In genomic region chr1:133267094-133267493, GRCm38 (mm10) we compare ENCODE assay signal across 26 mouse cellular contexts. TPM values are rescaled to one million over a fixed set of nuclear protein-coding genes. Genes with fewer than 3 reads are reported as not detected.
DNase-seq lines count a peak whose midpoint lies in the region; ATAC-seq lines count a peak whose summit lies in the region.
"Had no signal": no experiment of that assay in that cellular context is flagged by ENCODE, and none has a peak within 500 bp of the region (broad histone marks: within the 10 kb centered on the region; RNA-seq: fewer than 3 reads in every experiment).

No protein-coding gene starts in this region.

- H3K4me2 ChIP-seq in hindbrain, embryonic 11.5 days (replicated peaks; ENCODE audit: low read depth, low read length) = no peak overlapping the region
- no peak overlapping the region for H3K4me2 ChIP-seq in hindbrain, embryonic 16.5 days (ENCODE audit: low read length)
- H3K4me2 ChIP-seq in midbrain, embryonic 15.5 days = no peak overlapping the region
- H3K4me2 ChIP-seq in hindbrain, embryonic 12.5 days (replicated peaks) = no peak overlapping the region
- no peak overlapping the region for H3K4me2 ChIP-seq in hindbrain, embryonic 13.5 days
- H3K4me2 ChIP-seq: heart, embryonic 11.5 days; hindbrain, embryonic 15.5 days had no signal

- ATAC-seq in hindbrain, embryonic 11.5 days (ENCODE audit: low FRiP score) = no peak
- no peak for ATAC-seq in hindbrain, embryonic 16.5 days
- no peak for ATAC-seq in midbrain, embryonic 15.5 days (replicated peaks)
- ATAC-seq in hindbrain, embryonic 12.5 days (ENCODE audit: low FRiP score) = no peak
- no peak for ATAC-seq in hindbrain, embryonic 13.5 days (ENCODE audit: low FRiP score)
- ATAC-seq: intestine, embryonic 16.5 days had no signal

- H3K9ac ChIP-seq in hindbrain, embryonic 11.5 days (ENCODE audit: low read depth, low read length) = peak overlapping the region; percentile 45; the same call in 1 of the 2 replicates
- H3K9ac ChIP-seq in hindbrain, embryonic 16.5 days (ENCODE audit: low read depth, low read length) = no peak overlapping the region
- no peak overlapping the region for H3K9ac ChIP-seq in midbrain, embryonic 15.5 days
- no peak overlapping the region for H3K9ac ChIP-seq in hindbrain, embryonic 12.5 days
- no peak overlapping the region; the same call in 1 of the 2 replicates for H3K9ac ChIP-seq in hindbrain, embryonic 13.5 days
- H3K9ac ChIP-seq: hindbrain, embryonic 15.5 days had no signal

- no peak overlapping the region for H3K4me3 ChIP-seq in hindbrain, embryonic 11.5 days (ENCODE audit: low read depth, low read length)
- no peak overlapping the region for H3K4me3 ChIP-seq in hindbrain, embryonic 16.5 days (ENCODE audit: low read length)
- no peak overlapping the region for H3K4me3 ChIP-seq in midbrain, embryonic 10.5 days
- H3K4me3 ChIP-seq in midbrain, embryonic 15.5 days = no peak overlapping the region
- H3K4me3 ChIP-seq in hindbrain, embryonic 12.5 days = no peak overlapping the region
- H3K4me3 ChIP-seq in hindbrain, embryonic 13.5 days = no peak overlapping the region
- H3K4me3 ChIP-seq: embryonic facial prominence, embryonic 10.5 days; hindbrain, embryonic 15.5 days; limb, embryonic 10.5 days had no signal

- H3K36me3 ChIP-seq in hindbrain, embryonic 11.5 days (ENCODE audit: control insufficient read depth, insufficient read depth, low read length) = no peaks in the 10 kb centered on the region
- peaks cover 13% of the 10 kb centered on the region for H3K36me3 ChIP-seq in hindbrain, embryonic 16.5 days (ENCODE audit: control insufficient read depth, insufficient read depth, low read length)
- H3K36me3 ChIP-seq in midbrain, embryonic 10.5 days = peaks cover 80% of the 10 kb centered on the region
- H3K36me3 ChIP-seq in midbrain, embryonic 15.5 days (replicated peaks) = peaks cover 7% of the 10 kb centered on the region; the same call in 1 of the 2 replicates
- H3K36me3 ChIP-seq in hindbrain, embryonic 12.5 days = peaks cover 66% of the 10 kb centered on the region
- peaks cover 80% of the 10 kb centered on the region for H3K36me3 ChIP-seq in hindbrain, embryonic 13.5 days
- H3K36me3 ChIP-seq: limb, embryonic 10.5 days had no signal

- H3K9me3 ChIP-seq in hindbrain, embryonic 11.5 days (ENCODE audit: control insufficient read depth, low read length) = no peaks in the 10 kb centered on the region
- no peaks in the 10 kb centered on the region for H3K9me3 ChIP-seq in hindbrain, embryonic 16.5 days (ENCODE audit: control insufficient read depth, low read length)
- H3K9me3 ChIP-seq in midbrain, embryonic 10.5 days (replicated peaks) = no peaks in the 10 kb centered on the region
- no peaks in the 10 kb centered on the region for H3K9me3 ChIP-seq in midbrain, embryonic 15.5 days
- H3K9me3 ChIP-seq in hindbrain, embryonic 12.5 days (replicated peaks) = no peaks in the 10 kb centered on the region
- H3K9me3 ChIP-seq in hindbrain, embryonic 13.5 days = no peaks in the 10 kb centered on the region
- H3K9me3 ChIP-seq: embryonic facial prominence, embryonic 10.5 days; hindbrain, embryonic 15.5 days; limb, embryonic 10.5 days had no signal

- peaks cover 7% of the 10 kb centered on the region for H3K4me1 ChIP-seq in hindbrain, embryonic 11.5 days (replicated peaks; ENCODE audit: control insufficient read depth, insufficient read depth, low read length)
- H3K4me1 ChIP-seq in hindbrain, embryonic 16.5 days (ENCODE audit: control insufficient read depth, insufficient read depth, low read depth, low read length) = peaks cover 6% of the 10 kb centered on the region
- H3K4me1 ChIP-seq in midbrain, embryonic 10.5 days = peaks cover 43% of the 10 kb centered on the region
- H3K4me1 ChIP-seq in midbrain, embryonic 15.5 days = peaks cover 24% of the 10 kb centered on the region
- peaks cover 44% of the 10 kb centered on the region for H3K4me1 ChIP-seq in hindbrain, embryonic 12.5 days
- H3K4me1 ChIP-seq in hindbrain, embryonic 13.5 days (replicated peaks) = peaks cover 61% of the 10 kb centered on the region

- no peak for DNase-seq in hindbrain, embryonic 11.5 days (ENCODE audit: low spot score)
- DNase-seq in midbrain, embryonic 10.5 days (ENCODE audit: low spot score) = no peak
- DNase-seq in left cerebral cortex, adult 11 months (ENCODE audit: low spot score) = no peak
- DNase-seq: adrenal gland, adult 2 months; cerebellum, adult 11 months; cerebellum, adult 9-11 months; lung, adult 2 months; lung, postnatal 14 days; right cerebral cortex, postnatal 4 days; thymus, postnatal 14 days had no signal

- peak overlapping the region; percentile 42; the same call in 1 of the 2 replicates for H3K27ac ChIP-seq in hindbrain, embryonic 11.5 days (ENCODE audit: low read depth, low read length)
- no peak overlapping the region; the same call in 1 of the 2 replicates for H3K27ac ChIP-seq in hindbrain, embryonic 16.5 days (ENCODE audit: low read depth, low read length)
- peak overlapping the region; percentile 81 for H3K27ac ChIP-seq in midbrain, embryonic 10.5 days (replicated peaks)
- H3K27ac ChIP-seq in midbrain, embryonic 15.5 days = no peak overlapping the region
- peak overlapping the region; percentile 79 for H3K27ac ChIP-seq in hindbrain, embryonic 12.5 days
- H3K27ac ChIP-seq in hindbrain, embryonic 13.5 days = peak overlapping the region; percentile 73

- H3K27me3 ChIP-seq in hindbrain, embryonic 11.5 days (ENCODE audit: control insufficient read depth, insufficient read depth, low read length) = no peaks in the 10 kb centered on the region
- H3K27me3 ChIP-seq in hindbrain, embryonic 16.5 days (replicated peaks; ENCODE audit: control insufficient read depth, insufficient read depth, low read length) = no peaks in the 10 kb centered on the region
- H3K27me3 ChIP-seq in midbrain, embryonic 10.5 days (ENCODE audit: low read depth, poor library complexity, severe bottlenecking) = 0 out of 2 replicates have a peak, but pooled peaks cover 7% of the 10 kb centered on the region
- H3K27me3 ChIP-seq in midbrain, embryonic 15.5 days (replicated peaks) = no peaks in the 10 kb centered on the region
- H3K27me3 ChIP-seq in hindbrain, embryonic 12.5 days = no peaks in the 10 kb centered on the region
- no peaks in the 10 kb centered on the region for H3K27me3 ChIP-seq in hindbrain, embryonic 13.5 days
- H3K27me3 ChIP-seq: hindbrain, embryonic 15.5 days had no signal

- 51% methylated on average over 3 of the region's 3 CpGs for WGBS in hindbrain, embryonic 11.5 days
- WGBS in hindbrain, embryonic 16.5 days = 38% methylated on average over 3 of the region's 3 CpGs
- WGBS in midbrain, embryonic 10.5 days = 67% methylated on average over 3 of the region's 3 CpGs
- 36% methylated on average over 3 of the region's 3 CpGs for WGBS in midbrain, embryonic 15.5 days
- WGBS in hindbrain, embryonic 12.5 days = 47% methylated on average over 3 of the region's 3 CpGs
- WGBS in hindbrain, embryonic 13.5 days = 35% methylated on average over 3 of the region's 3 CpGs

RNA-seq across cellular contexts. Expression of gene Golt1a, which starts 42.5 kb away (rescaled TPM):
- polyA plus RNA-seq in hindbrain, embryonic 11.5 days (2014; fragmentation: Nextera tagmentation; extraction: Ambion mirVana) = not detected in 2 replicates
- polyA plus RNA-seq in hindbrain, embryonic 16.5 days (2015; fragmentation: Nextera tagmentation; extraction: Ambion mirVana) = not detected in 2 replicates
- polyA plus RNA-seq in midbrain, embryonic 10.5 days (2016; fragmentation: Nextera tagmentation; extraction: Ambion mirVana) = not detected in 2 replicates
- 0.17 TPM in 1 of 2 replicates, not detected in the other for polyA plus RNA-seq in midbrain, embryonic 15.5 days (2015; fragmentation: Nextera tagmentation; extraction: Ambion mirVana)
- polyA plus RNA-seq in hindbrain, embryonic 12.5 days (2016; fragmentation: Nextera tagmentation; extraction: Ambion mirVana) = not detected in 2 replicates
- polyA plus RNA-seq in hindbrain, embryonic 13.5 days (2015; fragmentation: Nextera tagmentation; extraction: Ambion mirVana) = 0.10 TPM in 1 of 2 replicates, not detected in the other
- polyA plus RNA-seq: adrenal gland, adult 2 months; C2C12; embryonic facial prominence, embryonic 10.5 days; heart, embryonic 11.5 days; heart, postnatal 0 days; hindbrain, embryonic 15.5 days; limb, embryonic 10.5 days; neural tube, embryonic 11.5 days had no signal

RNA-seq across cellular contexts. Expression of gene Kiss1, which starts 54.6 kb away (rescaled TPM):
- polyA plus RNA-seq in hindbrain, embryonic 11.5 days (2014; fragmentation: Nextera tagmentation; extraction: Ambion mirVana) = not detected in 2 replicates
- not detected in 2 replicates for polyA plus RNA-seq in hindbrain, embryonic 16.5 days (2015; fragmentation: Nextera tagmentation; extraction: Ambion mirVana)
- polyA plus RNA-seq in midbrain, embryonic 10.5 days (2016; fragmentation: Nextera tagmentation; extraction: Ambion mirVana) = not detected in 2 replicates
- not detected in 2 replicates for polyA plus RNA-seq in midbrain, embryonic 15.5 days (2015; fragmentation: Nextera tagmentation; extraction: Ambion mirVana)
- polyA plus RNA-seq in hindbrain, embryonic 12.5 days (2016; fragmentation: Nextera tagmentation; extraction: Ambion mirVana) = not detected in 2 replicates
- 0.38 TPM in 1 of 2 replicates, not detected in the other for polyA plus RNA-seq in hindbrain, embryonic 13.5 days (2015; fragmentation: Nextera tagmentation; extraction: Ambion mirVana)
- polyA plus RNA-seq: adrenal gland, adult 2 months; C2C12; cortical plate, adult 2 months; embryonic facial prominence, embryonic 10.5 days; heart, embryonic 11.5 days; heart, postnatal 0 days; intestine, embryonic 16.5 days; kidney, embryonic 16.5 days; large intestine, adult 2 months; limb, embryonic 10.5 days; neural tube, embryonic 11.5 days; stomach, embryonic 14.5 days had no signal

Comparison
In these comparisons a context has a peak if more than half of its experiments do, and no peak if none do; other contexts are left out.
1. H3K27ac ChIP-seq: peak in hindbrain, embryonic 11.5 days (single experiment), midbrain, embryonic 10.5 days (single experiment), hindbrain, embryonic 12.5 days (single experiment) and hindbrain, embryonic 13.5 days (single experiment); none in hindbrain, embryonic 16.5 days (single experiment) and midbrain, embryonic 15.5 days (single experiment).